Mouse (Mus musculus): ENCODE data around the gene Fkbp7. TPM values are rescaled to one million over a fixed set of nuclear protein-coding genes. Genes with fewer than 3 reads are reported as not detected.
"Not testable (repeated sequence)": the region's sequence is repeated elsewhere in the genome, so short reads cannot be mapped to it uniquely, and the experiment has no call there.

The Fkbp7 gene
- polyA plus RNA-seq, 2 experiments from 2014 or later, result 4.8 to 5.9 TPM

DNA sequence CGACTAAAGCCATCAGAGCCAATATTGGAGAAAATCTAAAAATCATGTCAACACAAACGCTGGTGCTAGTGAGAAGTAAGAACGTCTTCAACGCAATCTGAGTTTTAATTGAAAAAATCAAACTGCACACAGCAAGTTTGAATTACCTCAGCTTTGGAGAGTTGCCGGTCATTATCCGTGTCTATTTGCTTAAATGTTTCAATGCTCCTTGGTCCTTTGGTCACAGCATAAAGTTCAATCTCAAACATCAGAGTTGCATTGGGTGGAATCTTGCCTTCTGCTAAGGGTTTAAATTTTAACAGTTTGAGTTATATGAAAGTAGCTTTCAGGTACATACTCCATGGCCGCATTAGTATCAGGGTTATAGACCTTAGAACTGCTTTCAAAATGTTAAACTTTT, 7.4 kb downstream of the Fkbp7 start:
- ATAC-seq, result no peak

DNA sequence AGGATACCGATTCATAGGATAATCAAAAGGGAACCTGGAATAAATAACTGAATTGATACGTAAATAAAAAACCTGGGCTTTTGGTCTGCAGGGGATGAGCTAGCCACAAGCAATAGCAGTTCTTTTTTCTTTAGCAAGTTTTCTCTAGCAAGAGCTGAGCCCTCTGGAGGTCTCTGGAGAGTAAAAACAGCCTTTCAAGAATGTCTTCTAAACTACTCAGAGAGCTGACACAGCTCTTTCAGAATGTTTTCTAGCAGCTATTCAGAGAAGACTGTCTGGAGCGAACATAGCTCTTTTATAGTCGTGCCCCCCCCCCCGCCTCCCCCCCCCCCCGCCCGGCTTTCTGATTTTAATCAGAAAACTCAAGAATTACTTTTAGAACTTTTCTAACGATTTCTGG, 13.5 kb downstream of the Fkbp7 start:
- ATAC-seq, result no peak

DNA sequence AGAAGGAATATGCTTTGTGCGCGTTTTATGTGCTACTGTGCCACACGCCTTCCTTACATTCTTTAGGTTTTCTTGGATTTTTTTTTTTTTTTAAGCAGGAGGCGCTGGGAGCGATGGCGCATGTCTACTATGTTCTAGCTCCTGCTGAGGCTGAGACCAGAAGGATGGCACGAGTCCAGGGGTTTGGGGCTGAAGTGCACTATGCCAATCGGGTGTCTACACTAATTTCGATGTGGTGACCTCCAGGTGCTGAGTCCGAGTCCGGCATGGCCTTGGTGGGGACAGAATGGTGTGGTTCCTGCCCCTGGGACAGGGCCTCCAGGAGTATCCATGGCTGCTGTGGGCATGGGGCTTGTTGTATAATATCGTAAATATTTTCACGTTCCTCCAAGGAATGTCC, 14.4 kb downstream of the Fkbp7 start:
- no peak for ATAC-seq

DNA sequence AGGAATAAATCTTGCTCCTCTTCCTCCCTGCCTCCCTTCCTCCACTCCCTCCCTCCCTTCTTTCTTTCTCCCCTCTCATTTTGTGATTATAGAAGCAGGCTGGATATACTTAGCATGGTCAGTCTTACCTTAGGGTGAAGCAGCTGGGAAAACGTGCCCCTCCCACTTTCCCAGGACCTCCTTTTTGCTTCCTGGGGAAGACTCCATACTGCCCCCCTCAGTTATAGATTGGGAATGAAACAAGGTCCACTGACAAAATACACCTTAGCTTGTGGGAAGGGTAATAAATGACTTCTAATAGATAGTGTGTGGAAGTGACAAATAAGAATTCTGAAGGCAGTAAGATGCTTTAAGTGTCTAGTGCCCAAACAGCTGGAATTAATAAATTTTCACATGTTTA, 16.9 kb downstream of the Fkbp7 start:
- ATAC-seq, result no peak

DNA sequence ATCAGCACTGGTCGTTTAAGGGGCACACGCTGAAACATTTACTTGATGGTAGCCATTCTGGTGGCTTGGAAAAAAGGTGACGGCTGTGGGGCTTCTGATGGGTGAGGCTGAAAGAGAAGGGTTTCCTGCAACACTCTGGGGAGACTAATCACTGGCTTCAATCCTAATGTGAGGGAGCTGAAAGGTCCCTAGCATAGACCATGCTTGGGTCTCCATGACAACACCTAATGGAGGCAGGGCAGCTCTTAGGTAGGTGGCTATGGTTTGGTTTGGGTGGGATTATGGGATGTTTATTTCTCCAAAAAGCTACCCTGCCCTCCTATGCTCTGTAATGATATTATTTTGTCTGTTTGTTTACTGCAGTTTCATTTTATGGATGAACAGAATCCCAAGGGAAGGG, 17.5 kb downstream of the Fkbp7 start:
- ATAC-seq, result no peak

DNA sequence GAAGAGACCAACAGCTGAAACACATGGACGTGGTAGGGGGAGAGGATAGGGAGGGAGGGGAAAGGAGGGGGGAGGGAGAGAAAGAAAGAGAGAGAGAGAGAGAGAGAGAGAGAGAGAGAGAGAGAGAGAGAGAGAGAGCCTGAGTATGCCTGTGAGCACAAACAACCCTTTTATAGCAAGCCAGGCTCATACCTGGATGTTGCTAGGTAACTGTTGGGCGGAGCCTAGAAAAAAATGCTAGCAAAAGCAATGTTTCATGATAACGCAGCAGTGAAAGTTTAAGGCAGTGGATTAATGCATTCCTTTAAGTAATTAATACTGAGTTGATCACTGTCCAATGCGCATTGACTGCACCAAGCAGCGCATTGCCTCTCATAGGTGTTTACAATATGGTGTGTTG, 18.3 kb downstream of the Fkbp7 start:
- ATAC-seq, result no peak

DNA sequence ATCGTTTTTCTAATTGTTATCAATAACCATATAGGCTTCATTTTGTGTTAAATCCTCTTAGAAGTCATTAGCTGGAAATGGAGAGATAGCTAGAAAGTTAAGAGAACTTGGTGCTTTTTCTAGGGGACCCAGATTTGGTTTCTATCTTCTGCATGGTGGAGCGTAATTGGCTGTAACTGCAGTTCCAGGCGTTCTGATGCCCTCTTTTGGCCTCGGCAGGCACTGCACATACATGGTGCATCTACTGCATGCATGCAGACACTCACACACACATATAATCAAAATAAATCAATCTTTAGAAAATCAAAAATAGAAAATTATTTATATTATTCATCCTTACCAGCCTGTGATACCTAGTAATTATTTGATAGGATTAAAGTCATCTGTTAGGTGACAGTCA, 19.8 kb downstream of the Fkbp7 start:
- ATAC-seq, result no peak

DNA sequence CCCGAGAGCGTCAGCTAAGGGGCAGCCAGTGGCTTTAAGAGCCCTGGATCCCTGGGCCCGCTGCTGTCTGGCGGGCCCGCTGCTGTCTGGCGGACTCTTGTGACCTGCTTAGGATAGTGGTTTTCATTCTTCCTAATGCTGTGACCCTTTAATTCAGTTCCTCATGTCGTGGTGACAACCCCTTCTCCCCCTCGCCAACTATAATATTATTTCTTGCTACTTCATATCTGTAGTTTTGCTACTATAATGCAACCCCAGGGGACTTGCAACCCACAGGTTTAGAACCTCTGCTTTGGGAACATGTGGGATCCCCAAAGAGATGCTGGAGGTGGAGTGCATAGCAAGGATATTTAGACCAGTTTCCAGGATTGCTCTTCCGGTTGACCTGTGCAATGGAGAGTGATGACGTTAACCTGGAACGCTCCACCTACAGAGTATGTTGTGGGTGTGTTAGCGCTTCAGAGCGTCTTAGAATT, 24.2 kb downstream of the Fkbp7 start:
- ATAC-seq, result peak; percentile 1

DNA sequence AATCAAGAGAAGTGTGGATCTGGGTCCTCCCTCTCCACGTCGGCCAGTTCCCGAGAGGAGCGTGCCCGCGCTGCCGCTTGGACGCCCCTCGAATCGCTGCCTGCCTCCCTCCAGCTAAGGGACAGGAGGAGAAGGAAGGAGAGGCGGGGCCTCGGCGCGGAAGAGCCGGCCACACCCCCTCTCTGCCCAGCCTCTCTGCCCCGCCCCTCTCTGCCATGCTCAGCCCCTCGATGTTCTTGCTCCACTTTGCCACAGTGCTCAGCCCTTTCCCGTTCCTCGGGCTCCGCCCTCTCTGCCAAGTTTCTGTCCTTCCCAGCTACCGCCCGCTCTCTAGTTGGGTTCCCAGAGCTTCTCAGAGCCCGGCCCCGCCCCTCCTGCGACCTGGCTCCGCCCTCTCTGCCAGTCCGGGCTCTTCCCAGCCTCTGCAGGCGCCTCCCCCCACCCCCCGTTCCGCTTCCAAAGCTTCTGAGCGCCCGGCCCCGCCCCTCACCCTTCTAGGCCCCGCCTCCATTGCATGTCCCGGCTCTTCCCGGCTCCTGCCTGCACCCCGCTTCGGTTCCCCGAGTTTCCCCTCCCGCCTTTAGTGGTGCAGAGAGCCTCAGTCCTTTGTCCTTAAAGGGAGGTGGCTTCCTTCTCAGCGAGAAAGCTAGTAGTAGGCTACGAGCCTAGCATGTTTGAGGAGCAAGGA, 24.9 kb downstream of the Fkbp7 start, which contains the start of the genes Prkra and Pjvk:
TSS of gene Prkra (minus strand) at position 133 of the 688 bp plus-strand sequence.
TSS of gene Pjvk (plus strand) at position 594 of the 688 bp plus-strand sequence.
- peak; percentile 95 for ATAC-seq

DNA sequence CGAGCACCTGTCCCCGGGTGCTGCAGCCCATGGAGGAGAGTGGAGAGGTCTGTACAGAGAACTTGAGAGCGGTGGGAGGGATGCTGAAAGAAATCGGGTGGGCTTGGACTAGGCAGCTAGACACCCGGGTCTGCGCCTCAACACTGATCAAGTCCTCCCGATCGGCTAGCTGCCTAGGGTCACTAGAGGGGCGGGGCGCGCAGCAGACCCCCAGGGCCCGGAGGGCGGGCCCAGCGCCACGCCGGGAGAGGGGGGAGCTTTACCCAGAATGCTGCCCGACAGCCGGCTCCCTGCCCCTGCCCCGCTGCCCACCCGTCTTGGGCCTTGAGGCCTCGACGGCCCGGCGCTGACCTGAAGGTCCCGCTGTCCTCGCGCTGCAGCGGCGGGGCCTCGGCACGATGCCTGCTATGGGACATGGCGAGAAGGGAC, 25.5 kb downstream of the Fkbp7 start:
- peak; percentile 12 for ATAC-seq

DNA sequence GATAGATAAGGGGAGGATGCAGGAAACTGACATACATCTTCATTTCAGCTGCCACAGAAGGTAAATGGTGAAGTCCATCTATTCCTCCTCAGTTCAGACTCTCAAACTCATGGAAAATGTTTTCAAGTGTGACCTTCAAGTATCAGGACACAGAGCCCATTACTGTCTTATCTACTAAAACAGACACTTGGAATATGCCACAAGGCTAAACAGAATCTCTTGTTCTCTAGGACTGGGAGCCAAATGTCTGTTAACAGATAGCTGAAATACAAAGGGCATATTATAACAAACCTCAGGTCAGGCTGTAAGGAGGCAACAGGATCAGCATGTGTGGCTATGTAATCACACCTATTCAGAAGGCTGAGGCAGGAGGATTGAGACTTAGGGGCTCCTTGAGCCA, 29.1 kb downstream of the Fkbp7 start:
- ATAC-seq, result no peak

DNA sequence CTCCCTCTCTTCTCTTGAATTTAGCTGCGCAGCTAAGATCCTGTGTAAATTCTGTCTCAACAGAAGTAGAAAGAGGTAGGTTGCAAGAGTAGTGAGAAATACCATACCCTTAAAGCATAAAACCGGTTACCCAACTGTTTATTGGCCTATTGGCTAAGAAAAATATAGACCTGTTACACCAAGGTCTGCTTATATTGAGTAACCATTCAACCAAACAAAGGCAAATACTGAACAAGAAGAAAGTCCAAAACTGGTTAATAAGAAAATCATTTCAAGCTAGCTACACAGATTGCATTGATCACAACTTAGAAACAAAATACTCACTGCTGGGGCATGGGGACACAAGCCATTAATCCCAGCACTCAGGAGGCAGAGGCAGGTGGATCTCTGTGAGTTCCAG, 33.3 kb downstream of the Fkbp7 start:
- no peak for ATAC-seq

DNA sequence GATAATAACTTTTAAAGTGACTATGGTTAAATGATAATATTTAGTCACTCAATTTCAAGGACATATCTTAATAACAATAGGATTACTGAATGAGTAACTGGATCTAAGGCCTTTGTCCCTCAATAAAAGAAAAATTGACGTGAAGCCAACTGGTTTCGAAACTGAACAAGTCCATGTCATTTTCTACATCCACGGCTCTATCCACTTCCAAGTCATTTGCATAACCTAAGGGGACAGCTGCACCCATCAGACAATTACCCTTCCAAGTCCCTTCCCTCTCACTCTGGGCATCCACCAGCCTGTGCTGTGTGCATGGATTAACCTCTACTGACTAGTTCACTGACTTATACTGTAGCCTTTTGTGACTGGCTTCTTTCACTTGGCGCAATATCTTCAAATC, 41.3 kb downstream of the Fkbp7 start:
- no peak for ATAC-seq

DNA sequence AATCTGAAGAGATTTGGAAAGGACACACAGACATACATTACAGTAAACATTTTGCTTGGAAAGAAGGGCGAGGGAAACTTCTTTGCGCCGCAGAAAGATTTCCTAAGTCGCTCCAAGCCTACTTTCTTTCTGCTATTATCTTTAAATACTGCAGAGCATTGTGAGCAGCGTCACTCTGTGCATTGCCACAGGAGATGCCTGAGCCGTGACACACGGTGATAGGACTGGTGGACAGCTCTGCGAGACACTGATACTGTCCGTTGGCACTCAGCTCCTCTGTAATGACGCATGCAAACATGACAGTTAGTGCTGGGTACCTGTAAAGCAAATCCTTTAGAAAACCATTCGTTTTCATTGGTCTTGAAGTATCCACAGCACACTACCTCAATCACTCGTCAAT, 42.6 kb downstream of the Fkbp7 start:
- ATAC-seq, result no peak

DNA sequence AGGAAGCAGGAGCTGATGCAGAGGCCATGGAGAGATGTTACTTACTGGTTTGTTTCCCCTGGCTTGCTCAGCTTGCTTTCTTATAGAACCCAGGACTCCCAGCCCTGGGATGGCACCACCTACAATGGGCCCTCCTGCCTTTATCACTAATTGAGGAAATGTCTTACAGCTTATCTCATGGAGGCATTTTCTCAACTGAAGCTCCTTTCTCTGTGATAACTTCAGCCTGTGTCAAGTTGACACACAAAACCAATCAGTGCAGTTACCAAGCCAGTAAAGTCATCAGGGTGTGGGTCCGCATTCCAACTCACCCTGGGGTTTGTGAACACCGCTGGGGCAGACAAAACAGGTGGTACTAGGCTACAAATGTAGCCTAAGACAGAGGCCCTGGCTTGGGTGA, 50.6 kb downstream of the Fkbp7 start:
- not testable (repeated sequence) for ATAC-seq

DNA sequence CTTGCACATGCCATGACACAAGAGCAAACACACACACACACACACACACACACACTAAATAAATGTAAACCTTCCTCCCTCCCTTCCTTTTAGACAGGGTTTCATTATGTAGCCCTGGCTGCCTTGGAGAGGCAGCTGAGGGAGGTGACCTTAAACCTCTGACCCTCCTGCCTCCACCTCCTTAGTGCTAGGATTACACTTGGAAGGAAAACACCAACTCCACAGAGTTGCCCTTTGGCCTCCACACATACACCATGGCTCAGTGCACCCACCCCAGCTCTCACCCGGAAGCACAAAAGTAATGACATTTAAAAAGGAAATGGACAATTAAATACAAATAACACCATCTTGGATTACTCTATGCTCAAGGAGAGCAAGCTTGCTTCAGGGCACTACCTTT, 51.2 kb downstream of the Fkbp7 start:
- ATAC-seq, result no peak

DNA sequence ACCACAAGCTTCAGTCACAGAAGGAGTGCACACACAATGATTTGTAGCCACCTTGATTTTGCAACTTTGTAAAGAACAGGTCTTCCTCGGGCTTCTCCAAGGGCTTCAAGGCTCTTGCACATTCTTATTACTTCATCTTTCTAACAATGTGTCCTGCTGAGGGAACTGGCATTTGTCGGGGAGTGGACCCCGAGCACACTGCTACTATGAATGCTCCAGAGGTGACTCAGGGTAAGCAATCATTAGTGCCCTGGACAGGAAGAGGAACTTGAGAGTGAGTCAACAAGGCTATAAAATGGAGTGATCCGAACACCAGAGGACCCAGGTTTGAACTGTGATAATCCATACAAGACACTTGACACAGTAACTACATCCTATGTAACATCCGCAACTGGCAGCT, 52.7 kb downstream of the Fkbp7 start:
- no peak for ATAC-seq

DNA sequence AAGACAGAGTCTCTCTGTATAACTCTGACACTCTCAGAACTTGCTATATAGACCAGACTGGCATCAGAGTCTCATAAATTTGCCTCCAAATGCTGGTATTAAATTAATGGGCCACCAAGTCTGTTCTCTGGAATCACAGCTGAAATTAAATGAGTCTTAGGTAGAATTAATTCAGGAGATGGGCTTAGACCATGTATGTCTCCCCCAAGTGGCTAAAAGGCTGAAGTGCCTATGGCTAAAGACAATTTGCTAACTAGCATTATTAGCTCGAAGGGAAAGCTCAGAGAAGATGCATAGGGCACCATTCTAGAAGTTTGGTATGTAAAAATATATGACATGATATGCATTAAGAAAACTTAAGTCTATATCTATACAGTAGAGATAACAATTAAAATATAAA, 54.8 kb downstream of the Fkbp7 start:
- ATAC-seq, result peak; percentile 47

Other genes starting within 250 kb of the Fkbp7 start
- 10 to 100 TPM in 1 of 2 experiments, 1 to 10 TPM in 1; 9.3 to 11.3 TPM for gene Prkra, start 25.1 kb downstream of the Fkbp7 start, polyA plus RNA-seq (2017; shearing (Covaris generic))
- not detected for gene Pjvk, start 24.6 kb downstream of the Fkbp7 start, polyA plus RNA-seq (2017; shearing (Covaris generic))
- gene Plekha3, start 2.2 kb upstream of the Fkbp7 start, polyA plus RNA-seq (2017; shearing (Covaris generic)), result 10 to 100 TPM; 10.7 to 13.1 TPM

Data from CD4-positive, CD25-positive, alpha-beta regulatory T cell, adult 4 months (primary cell).